Mouse (Mus musculus) cerebellum, adult 9-11 months (tissue): ENCODE measurements around the gene Ak1.

ENCODE experiments used
- DNase-seq: peaks from one replicate; pipeline ENCODE4 v3.0.0; 2022

The Ak1 gene

DNA sequence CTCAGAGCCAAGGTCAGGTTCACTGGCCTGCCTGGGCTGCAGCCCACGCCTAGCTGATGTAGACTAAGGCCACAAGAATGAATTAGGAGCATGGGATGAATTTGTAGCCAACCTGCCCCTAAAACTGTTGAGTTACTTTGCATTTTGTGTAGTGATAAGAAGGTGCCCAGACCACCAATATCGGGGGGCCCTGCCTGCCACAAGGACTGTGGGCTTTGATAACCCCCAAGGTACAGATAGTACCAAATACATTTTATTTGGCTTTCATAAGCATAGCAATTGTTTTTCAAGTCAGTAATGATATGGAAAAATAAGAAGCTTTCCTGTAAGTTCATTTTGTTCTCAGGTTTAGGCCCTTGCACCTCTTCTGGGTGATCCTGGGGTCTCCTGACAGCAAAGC lies 37.3 kb downstream of the Ak1 start:
- DNase-seq, result no peak

DNA sequence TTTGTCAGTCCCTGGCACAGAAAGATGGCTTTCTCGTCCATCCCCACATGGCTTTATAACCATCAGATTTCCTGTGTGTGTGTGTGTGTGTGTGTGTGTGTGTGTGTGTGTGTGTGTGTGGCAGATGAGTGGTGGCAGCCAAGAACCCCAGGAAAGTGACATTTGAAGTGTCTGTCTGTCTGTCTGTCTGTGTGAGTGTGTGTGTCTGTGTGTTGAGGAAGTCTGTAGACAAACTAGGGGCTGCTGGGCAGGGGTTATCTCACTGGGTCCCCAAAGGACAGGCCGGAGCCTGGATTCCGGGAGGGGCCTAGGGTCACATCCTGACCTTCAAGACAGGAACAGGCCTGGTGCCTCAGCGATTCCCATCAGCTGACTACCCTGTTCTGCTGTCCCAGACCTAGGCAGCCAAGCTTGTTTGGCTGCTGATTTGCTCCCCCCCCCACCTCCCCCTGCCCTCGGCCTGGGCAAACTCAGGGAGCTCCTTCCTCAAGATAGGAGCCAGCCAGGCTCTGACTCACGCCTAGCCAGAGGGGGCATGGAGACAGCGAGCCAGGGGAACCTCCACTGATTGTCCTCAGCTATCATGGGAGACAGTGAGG lies 40.0 kb downstream of the Ak1 start:
- DNase-seq, result no peak

GRCm38 (mm10) chr2:32662291-32662690 lies 40.7 kb downstream of the Ak1 start:
- DNase-seq, result no peak

- DNase-seq, result no peak
These were observed 43.8 kb downstream of the Ak1 start for GRCm38 (mm10) chr2:32665345-32665744.

DNA sequence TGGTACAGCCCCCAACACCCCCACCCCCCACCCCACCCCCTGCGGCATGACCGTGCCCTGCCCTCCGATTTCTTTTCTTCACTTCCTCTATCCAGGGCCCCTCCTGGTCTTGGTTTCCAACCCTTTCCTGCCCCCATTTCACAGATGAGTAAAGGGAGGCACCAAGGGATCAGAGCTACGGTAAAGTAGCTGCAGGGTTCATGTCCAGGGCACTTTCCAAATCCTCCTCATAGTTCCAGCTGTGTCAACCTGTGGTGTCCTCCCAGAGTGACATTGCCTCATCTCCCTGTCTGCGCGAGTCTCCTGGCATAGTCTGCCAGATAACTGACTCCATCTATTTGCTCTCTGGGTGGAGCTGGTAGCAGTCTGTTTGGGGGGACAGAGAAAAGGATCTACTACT lies 44.3 kb downstream of the Ak1 start:
- no peak for DNase-seq

DNA sequence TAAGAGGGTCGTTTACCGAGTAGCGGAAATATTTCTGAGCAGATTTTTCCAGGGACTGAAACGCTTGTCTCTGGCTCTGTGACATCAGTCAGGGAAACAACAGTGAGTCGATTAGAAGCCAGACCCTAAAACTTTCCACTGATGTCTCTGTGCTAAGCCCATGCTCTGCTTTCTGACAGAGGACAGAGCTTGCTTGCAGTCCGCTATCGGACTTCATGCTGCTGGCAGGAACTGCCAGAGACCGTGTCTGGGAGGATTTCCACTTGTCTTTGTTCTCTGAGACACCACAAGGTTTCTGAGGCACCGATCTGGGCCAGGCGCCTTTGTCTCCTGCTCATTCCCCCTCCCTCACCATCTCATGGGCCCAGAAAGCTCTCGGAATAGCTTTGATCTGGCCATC lies 46.2 kb downstream of the Ak1 start:
- no peak for DNase-seq

DNA sequence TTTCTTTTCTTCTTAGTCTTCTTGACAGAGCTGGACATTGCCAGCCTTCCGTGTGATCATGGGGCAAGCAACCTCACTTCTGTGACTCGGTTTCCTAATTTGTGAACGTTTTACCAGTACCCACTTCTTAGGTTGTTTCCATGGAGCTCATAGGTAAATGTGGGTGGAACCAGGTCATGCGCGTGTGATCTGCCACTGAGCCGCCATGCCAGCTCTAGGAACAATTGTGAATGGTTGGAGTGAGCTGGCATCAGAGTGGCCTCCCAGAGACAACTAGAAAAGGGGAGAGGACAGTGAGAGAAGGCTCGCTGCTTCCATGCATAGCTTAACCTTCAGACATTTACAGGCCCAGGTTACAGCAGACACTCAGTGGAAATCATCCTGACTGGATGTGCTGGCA lies 46.6 kb downstream of the Ak1 start:
- no peak for DNase-seq

- DNase-seq, result no peak
These were observed 48.3 kb downstream of the Ak1 start for GRCm38 (mm10) chr2:32669876-32670275.

- no peak for DNase-seq
These were observed 49.6 kb downstream of the Ak1 start for GRCm38 (mm10) chr2:32671147-32671546.

DNA sequence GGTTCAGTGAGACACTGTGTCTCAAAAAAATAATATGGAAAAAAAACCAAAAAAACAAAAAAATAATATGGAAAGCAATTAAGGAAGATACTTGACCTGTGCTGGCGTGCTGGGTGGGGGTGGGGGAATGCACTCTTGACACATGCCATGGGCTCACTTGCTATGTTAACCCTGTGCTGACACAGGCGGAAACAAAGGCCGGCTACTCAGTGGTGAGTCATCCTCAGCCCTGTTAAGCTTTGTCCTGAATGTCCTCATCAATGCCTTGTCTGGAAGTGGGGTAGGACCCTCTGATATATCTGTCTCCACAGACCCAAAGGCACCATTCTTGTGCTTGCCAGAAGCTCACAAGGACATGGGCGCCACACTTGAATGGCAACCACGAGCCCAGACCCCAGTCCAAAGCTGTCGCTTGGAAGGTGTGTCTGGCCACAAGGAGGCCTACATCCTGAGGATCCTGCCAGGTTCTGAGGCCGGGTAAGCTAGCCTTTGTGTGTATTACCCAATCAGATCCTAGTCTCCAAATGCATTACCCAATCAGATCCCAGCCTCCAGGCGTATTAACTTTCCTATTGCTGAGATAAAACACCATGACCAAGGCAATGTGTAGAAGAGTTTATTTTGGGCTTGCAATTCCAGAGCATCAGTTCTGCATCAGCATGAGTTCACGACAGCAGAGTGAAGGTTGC lies 50.5 kb downstream of the Ak1 start:
- no peak for DNase-seq

- no peak for DNase-seq
These were observed 51.8 kb downstream of the Ak1 start for GRCm38 (mm10) chr2:32673176-32673917.

- no peak for DNase-seq
These were observed 55.3 kb downstream of the Ak1 start for GRCm38 (mm10) chr2:32676821-32677220.

DNA sequence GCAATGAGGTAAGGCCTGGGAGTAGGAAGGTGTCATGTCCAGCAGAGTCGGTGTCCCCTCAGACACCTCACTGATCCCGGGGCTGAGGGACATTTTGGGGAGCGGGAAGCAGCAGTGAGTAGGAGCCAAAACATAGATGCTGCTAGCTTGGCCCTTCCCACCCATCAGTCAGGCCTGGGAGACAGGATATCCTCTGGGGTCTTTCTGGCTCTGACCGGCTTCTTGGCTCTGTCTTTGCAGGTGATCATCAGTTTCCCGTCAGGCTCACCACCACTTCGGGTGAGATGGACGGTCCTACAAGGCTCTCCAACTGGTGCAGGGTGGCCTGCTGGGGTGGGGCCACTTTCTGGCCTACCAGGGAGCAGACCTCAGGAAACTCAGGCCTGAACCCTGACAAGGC lies 56.1 kb downstream of the Ak1 start:
- no peak for DNase-seq

- no peak for DNase-seq
These were observed 58.5 kb downstream of the Ak1 start for GRCm38 (mm10) chr2:32680051-32680451.

GRCm38 (mm10) chr2:32680961-32681650 lies 59.5 kb downstream of the Ak1 start:
- DNase-seq, result no peak

DNA sequence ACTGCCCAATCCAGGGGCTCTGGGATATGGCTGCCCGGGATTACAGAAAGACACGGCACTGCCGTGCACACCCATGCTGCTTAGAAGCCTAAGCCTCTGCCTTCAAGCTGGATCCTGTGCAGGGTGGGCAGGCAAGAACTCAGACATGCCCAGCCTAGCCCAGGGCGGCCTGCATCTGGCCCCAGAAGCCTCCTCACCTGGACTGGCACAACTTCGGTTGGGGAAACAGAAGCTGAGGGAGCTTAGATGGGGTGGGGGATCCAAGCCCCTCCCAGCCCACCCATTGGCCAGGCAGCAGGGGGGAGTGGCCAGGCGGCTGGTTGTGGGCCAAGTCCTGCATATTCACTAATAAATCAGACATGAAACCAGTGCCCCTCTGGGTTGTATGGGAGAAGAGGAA lies 60.2 kb downstream of the Ak1 start:
- no peak for DNase-seq

DNA sequence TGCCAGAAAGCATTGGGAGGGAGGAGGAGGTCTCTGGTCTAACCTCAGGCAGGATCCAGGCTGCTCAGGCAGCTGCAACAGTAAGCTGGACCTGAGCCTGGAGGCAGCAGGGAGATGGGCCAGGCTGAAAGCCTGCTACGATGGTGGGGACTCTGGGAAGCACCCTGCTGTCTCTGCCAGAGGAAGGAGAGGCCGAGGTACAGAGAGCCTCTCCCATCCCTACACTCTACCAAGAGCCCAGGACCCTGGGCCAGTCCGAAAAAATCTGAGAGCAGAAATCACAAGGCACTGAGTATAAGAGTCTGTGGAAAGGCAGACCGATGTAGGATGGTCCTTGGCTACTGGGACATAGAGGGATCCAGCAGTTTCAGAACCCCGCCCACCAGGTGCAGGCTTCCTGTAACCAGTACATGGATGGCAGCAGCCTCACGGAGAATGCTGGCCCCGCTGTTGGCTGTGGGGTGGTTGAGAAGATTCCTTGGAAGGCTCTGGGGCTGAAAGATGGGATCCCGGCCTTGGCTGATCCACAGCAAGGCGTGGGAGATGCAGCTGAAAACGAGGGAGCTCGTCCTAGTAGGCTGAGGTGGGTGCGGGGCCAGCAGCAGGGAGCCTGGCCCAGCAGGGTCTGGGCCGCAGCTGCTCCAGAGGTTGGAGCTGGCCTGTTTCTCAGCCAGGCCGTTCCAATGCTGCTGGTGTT lies 61.3 kb downstream of the Ak1 start:
- no peak for DNase-seq

DNA sequence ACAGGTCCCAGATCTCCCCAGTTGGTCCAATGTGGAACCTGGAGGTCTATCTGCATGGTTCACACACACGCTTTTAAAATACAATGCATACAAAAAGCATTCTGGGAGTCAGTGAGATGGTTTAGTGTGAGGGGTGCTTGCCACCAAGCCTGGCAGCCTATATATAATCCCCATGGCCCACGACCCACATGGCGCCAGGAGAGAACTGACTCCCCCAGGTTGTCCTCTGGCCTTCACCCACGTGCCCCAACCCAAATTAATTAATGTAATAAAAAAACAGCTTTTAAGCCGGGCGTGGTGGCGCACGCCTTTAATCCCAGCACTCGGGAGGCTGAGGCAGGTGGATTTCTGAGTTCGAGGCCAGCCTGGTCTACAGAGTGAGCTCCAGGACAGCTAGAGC lies 62.1 kb downstream of the Ak1 start:
- no peak for DNase-seq
